Comparison of ENCODE assay signal across 9 mouse cellular contexts in genomic region chr4:136698404-136699083, GRCm38 (mm10).
DNase-seq lines count a peak whose midpoint lies in the region; ATAC-seq lines count a peak whose summit lies in the region.
"Had no signal": no experiment of that assay in that cellular context is flagged by ENCODE, and none has a peak within 500 bp of the region (broad histone marks: within the 10 kb centered on the region; RNA-seq: fewer than 3 reads in every experiment).

No protein-coding gene starts in this region.

- H3K9me3 ChIP-seq in hindbrain, embryonic 16.5 days (ENCODE audit: control insufficient read depth, low read length), result no peaks in the 10 kb centered on the region
- no peaks in the 10 kb centered on the region for H3K9me3 ChIP-seq in heart, embryonic 10.5 days

- DNase-seq in layer of hippocampus, postnatal 25 days (ENCODE audit: extremely low spot score in 1 of 2, low spot score in 1 of 2), result peak; percentile 13 to 26
- no peak for DNase-seq in layer of hippocampus, adult 9-10 months (ENCODE audit: low spot score)
- DNase-seq in cerebellum, postnatal 25 days, result peak; percentile 90 to 92
- peak; percentile 51 for DNase-seq in right cerebral cortex, postnatal 14 days
- no peak for DNase-seq in gastrocnemius, postnatal 10 days
- no peak for DNase-seq in left cerebral cortex, adult 11 months (ENCODE audit: low spot score)
- DNase-seq in heart, embryonic 10.5 days (ENCODE audit: low spot score), result no peak
- DNase-seq: lung, adult 2 months had no signal

- 56% methylated on average over 11 of the region's 11 CpGs for WGBS in hindbrain, embryonic 16.5 days
- 81% methylated on average over 11 of the region's 11 CpGs for WGBS in heart, embryonic 10.5 days

- H3K4me2 ChIP-seq in hindbrain, embryonic 16.5 days (ENCODE audit: low read length), result no peak overlapping the region

- peaks cover 21% of the 10 kb centered on the region for H3K4me1 ChIP-seq in hindbrain, embryonic 16.5 days (ENCODE audit: control insufficient read depth, insufficient read depth, low read depth, low read length)
- H3K4me1 ChIP-seq in heart, embryonic 10.5 days, result peaks cover 16% of the 10 kb centered on the region; the same call in 1 of the 2 replicates

- peak overlapping the region; percentile 67; the same call in 1 of the 2 replicates for H3K27ac ChIP-seq in hindbrain, embryonic 16.5 days (ENCODE audit: low read depth, low read length)
- H3K27ac ChIP-seq in heart, embryonic 10.5 days, result no peak overlapping the region

- H3K9ac ChIP-seq in hindbrain, embryonic 16.5 days (ENCODE audit: low read depth, low read length), result no peak overlapping the region

- no peaks in the 10 kb centered on the region for H3K27me3 ChIP-seq in hindbrain, embryonic 16.5 days (replicated peaks; ENCODE audit: control insufficient read depth, insufficient read depth, low read length)
- H3K27me3 ChIP-seq in heart, embryonic 10.5 days (ENCODE audit: insufficient read depth, poor library complexity, severe bottlenecking), result peaks cover 35% of the 10 kb centered on the region

- peak; percentile 64 for ATAC-seq in hindbrain, embryonic 16.5 days

- H3K36me3 ChIP-seq in hindbrain, embryonic 16.5 days (ENCODE audit: control insufficient read depth, insufficient read depth, low read length), result peaks cover 8% of the 10 kb centered on the region
- peaks cover 11% of the 10 kb centered on the region; the same call in 1 of the 2 replicates for H3K36me3 ChIP-seq in heart, embryonic 10.5 days

- no peak overlapping the region for H3K4me3 ChIP-seq in hindbrain, embryonic 16.5 days (ENCODE audit: low read length)
- no peak overlapping the region for H3K4me3 ChIP-seq in heart, embryonic 10.5 days

Comparison
In these comparisons a context has a peak if more than half of its experiments do, and no peak if none do; other contexts are left out.
1. DNase-seq: peak in layer of hippocampus, postnatal 25 days (2 of 2), cerebellum, postnatal 25 days (2 of 2) and right cerebral cortex, postnatal 14 days (single experiment); none in layer of hippocampus, adult 9-10 months (single experiment), gastrocnemius, postnatal 10 days (single experiment), left cerebral cortex, adult 11 months (single experiment) and heart, embryonic 10.5 days (single experiment).